Mouse (Mus musculus) liver, adult 10 weeks (tissue): ENCODE data around the gene Rmnd5b. TPM values are rescaled to one million over a fixed set of nuclear protein-coding genes. Genes with fewer than 3 reads are reported as not detected.

ENCODE experiments used
- polyA plus RNA-seq: library from polyadenylated mRNA; stranded (reverse); fragments of 350-450 nt; fragmentation: Illumina TruSeq; extraction: RNeasy Lipid Tissue Mini Kit (QIAGEN cat#74804); gene quantifications from one replicate; pipeline ENCODE4 v1.2.3, GENCODE M21; 2014; ENCODE audit warnings: low read depth, low replicate concordance

Gene Rmnd5b
- 4.6 TPM for polyA plus RNA-seq

GRCm38 (mm10) chr11:51635525-51636322, at the start of gene Rmnd5b:
TSS of gene Rmnd5b (minus strand) at chr11:51635896.

GRCm38 (mm10) chr11:51650691-51651515, 15.2 kb upstream of the Rmnd5b start, which contains the start of the genes N4bp3 and D930048N14Rik:
TSS of gene N4bp3 (minus strand) at chr11:51650842.
TSS of gene D930048N14Rik (plus strand) at chr11:51650954.

GRCm38 (mm10) chr11:51619409-51620060, 16.2 kb downstream of the Rmnd5b start, which contains the start of gene Nhp2:
TSS of gene Nhp2 (plus strand) at chr11:51619735.

GRCm38 (mm10) chr11:51606447-51607095, 29.1 kb downstream of the Rmnd5b start, which contains the start of gene Hnrnpab:
TSS of gene Hnrnpab (minus strand) at chr11:51606847.

GRCm38 (mm10) chr11:51584431-51585248, 51.1 kb downstream of the Rmnd5b start, which contains the start of gene Phykpl:
TSS of gene Phykpl (plus strand) at chr11:51584757.

Other genes starting within 250 kb of the Rmnd5b start
- gene Phykpl, start 51.1 kb downstream of the Rmnd5b start, polyA plus RNA-seq: 11.0 TPM
- gene Hnrnpab, start 29.0 kb downstream of the Rmnd5b start, polyA plus RNA-seq: 153 TPM
- 2.9 TPM for gene Nhp2, start 16.2 kb downstream of the Rmnd5b start, polyA plus RNA-seq
- not detected for gene N4bp3, start 14.9 kb upstream of the Rmnd5b start, polyA plus RNA-seq
- 3.5 TPM for gene D930048N14Rik, start 15.1 kb upstream of the Rmnd5b start, polyA plus RNA-seq
- 59.4 TPM for gene 0610009B22Rik, start 53.0 kb upstream of the Rmnd5b start, polyA plus RNA-seq
- 82.0 TPM for gene Sec24a, start 127.7 kb upstream of the Rmnd5b start, polyA plus RNA-seq
- gene Sar1b, start 127.8 kb upstream of the Rmnd5b start, polyA plus RNA-seq: 610 TPM
- 2.0 TPM for gene Jade2, start 221.8 kb upstream of the Rmnd5b start, polyA plus RNA-seq